Mouse (Mus musculus): ENCODE measurements around the gene Cd40. TPM values are rescaled to one million over a fixed set of nuclear protein-coding genes. Genes with fewer than 3 reads are reported as not detected.

Gene Cd40
- total RNA-seq, 2 experiments from 2014 or later: 0.77 to 1.3 TPM

GRCm38 (mm10) chr2:165102920-165103319 is 47.5 kb downstream of the Cd40 start:
- DNase-seq: no peak

DNA sequence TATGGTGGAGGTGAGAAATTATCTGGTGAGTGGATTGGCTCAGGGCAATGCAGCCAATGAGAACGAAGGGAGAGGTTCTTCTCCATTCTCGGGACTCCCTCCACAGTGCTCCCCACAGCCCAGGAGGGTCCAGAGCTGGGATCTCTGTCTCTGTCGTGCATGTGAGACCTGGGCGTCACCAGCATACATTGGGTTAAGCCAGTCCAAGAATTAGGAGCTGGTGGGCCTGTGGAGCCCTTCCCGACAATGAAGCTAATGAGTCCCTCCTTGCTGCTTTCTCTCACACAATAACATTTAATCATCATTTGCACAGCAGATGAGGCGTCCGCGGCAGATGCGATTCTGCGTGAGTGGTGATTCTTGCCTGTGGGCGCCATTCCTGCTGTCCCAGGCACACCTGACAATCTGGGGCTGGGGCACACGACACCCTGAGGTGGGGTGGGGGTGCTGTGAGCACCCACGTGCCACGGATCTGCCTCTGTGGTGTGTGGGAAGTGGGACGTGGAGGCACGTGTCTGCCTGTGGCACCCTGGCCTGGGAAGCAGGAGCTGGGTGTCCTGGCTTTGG is 50.2 kb downstream of the Cd40 start:
- no peak for DNase-seq

- no peak for DNase-seq
These were observed 51.2 kb downstream of the Cd40 start for GRCm38 (mm10) chr2:165106585-165106984.

- peak; percentile 51 to 70 for DNase-seq
These were observed 56.7 kb downstream of the Cd40 start for GRCm38 (mm10) chr2:165112149-165112548.

DNA sequence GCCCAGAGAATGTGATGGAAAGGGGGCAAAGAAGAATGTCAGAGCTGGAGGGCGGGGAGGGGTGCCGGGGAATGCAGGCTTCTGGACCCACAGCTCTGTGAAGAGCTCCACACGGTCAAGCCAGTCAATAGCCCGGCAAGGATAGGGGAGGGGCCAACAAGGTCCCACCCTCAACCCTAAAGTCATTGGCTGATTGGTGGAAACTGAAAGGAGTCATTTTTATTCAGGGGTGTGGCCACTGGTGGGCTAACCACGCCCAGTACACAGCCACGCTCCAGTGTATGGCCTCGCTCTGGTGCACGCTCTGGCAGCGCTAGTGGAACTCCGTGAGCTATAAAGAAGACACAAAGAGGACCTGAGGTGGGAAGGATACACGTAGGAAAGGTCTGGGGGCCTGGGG is 58.3 kb downstream of the Cd40 start:
- DNase-seq: no peak

GRCm38 (mm10) chr2:165120765-165121164 is 65.3 kb downstream of the Cd40 start:
- DNase-seq: no peak

- DNase-seq: peak in 1 of 2 experiments; percentile 18
These were observed 65.9 kb downstream of the Cd40 start for GRCm38 (mm10) chr2:165121206-165121840.

Other genes with a start within 250 kb of the Cd40 start
- 10 to 100 TPM; 21.6 to 23.0 TPM for gene Zswim1, start 232.9 kb upstream of the Cd40 start, total RNA-seq (2021)
- not detected for gene Spata25, start 227.1 kb upstream of the Cd40 start, total RNA-seq (2021)
- gene Ctsa, start 222.8 kb upstream of the Cd40 start, total RNA-seq (2021): 10 to 100 TPM; 92.9 to 93.4 TPM
- gene Neurl2, start 222.2 kb upstream of the Cd40 start, total RNA-seq (2021): 1 to 10 TPM; 1.8 to 2.7 TPM
- gene Pltp, start 197.9 kb upstream of the Cd40 start, total RNA-seq (2021): 10 to 100 TPM; 66.9 to 70.7 TPM
- gene Pcif1, start 176.3 kb upstream of the Cd40 start, total RNA-seq (2021): 10 to 100 TPM; 41.2 to 44.1 TPM
- gene Zfp335, start 143.9 kb upstream of the Cd40 start, total RNA-seq (2021): 10 to 100 TPM; 23.8 to 29.7 TPM
- 1 to 10 TPM; 2.0 to 2.9 TPM for gene Mmp9, start 114.8 kb upstream of the Cd40 start, total RNA-seq (2021)
- gene Slc12a5, start 94.8 kb upstream of the Cd40 start, total RNA-seq (2021): 100 to 1,000 TPM; 398 to 404 TPM
- gene Ncoa5, start 20.8 kb upstream of the Cd40 start, total RNA-seq (2021): 10 to 100 TPM; 56.8 to 66.3 TPM
- gene 1700025C18Rik, start 35.1 kb downstream of the Cd40 start, total RNA-seq (2021): not detected
- 10 to 100 TPM; 12.9 to 13.1 TPM for gene Cdh22, start 179.2 kb downstream of the Cd40 start, total RNA-seq (2021)
- gene Slc35c2, start 232.2 kb downstream of the Cd40 start, total RNA-seq (2021): 10 to 100 TPM; 94.0 to 98.4 TPM

All from layer of hippocampus, postnatal 36 days (tissue).